Mouse (Mus musculus) hindbrain, postnatal 0 days (tissue): ENCODE measurements at regions not wholly inside any gene's neighbourhood (a gene's known extent, or its start where the extent isn't known, plus 50 kb on each side); places are given as distances from the start of the nearest gene placed in this dataset.

Experiments used
- ATAC-seq: fragments of 200-750 bp; cut with Nextera tagmentation; 2 replicates; pipeline ENCODE4 v1.8.0; 2017; ENCODE audit warnings: mild to moderate bottlenecking, moderate TSS enrichment, moderate library complexity
- DNase-seq: peaks from one replicate; pipeline ENCODE4 v3.0.0-alpha.2; 2015; ENCODE audit warnings: low spot score
- H3K27ac ChIP-seq: fragments of 300-500 bp; sonication (generic); 2 replicates; pipeline ENCODE4 v1.5.1; 2014; ENCODE audit warnings: mild to moderate bottlenecking
- H3K27me3 ChIP-seq: fragments of 300-500 bp; sonication (generic); 2 replicates; pipeline ENCODE4 v1.6.1; 2014; ENCODE audit warnings: low read length, mixed read lengths; ENCODE audit not compliant: insufficient read depth
- H3K36me3 ChIP-seq: fragments of 300-500 bp; sonication (generic); 2 replicates; pipeline ENCODE4 v1.6.1; 2014; ENCODE audit warnings: low read length, mixed read lengths; ENCODE audit not compliant: insufficient read depth
- H3K4me1 ChIP-seq: fragments of 300-500 bp; sonication (generic); 2 replicates; pipeline ENCODE4 v1.6.1; 2014; ENCODE audit warnings: antibody characterized with exemption, low read length, mixed read lengths; ENCODE audit not compliant: insufficient read depth
- H3K4me2 ChIP-seq: fragments of 300-500 bp; sonication (generic); 2 replicates; pipeline ENCODE4 v1.6.1; 2014; ENCODE audit warnings: low read depth, mild to moderate bottlenecking, low read length, moderate library complexity, mixed read lengths
- H3K4me3 ChIP-seq: fragments of 300-500 bp; sonication (generic); 2 replicates; pipeline ENCODE4 v1.5.1; 2014; ENCODE audit warnings: low read length
- H3K9ac ChIP-seq: fragments of 300-500 bp; sonication (generic); replicated peaks from 2 replicates; pipeline ENCODE4 v1.6.1; 2014; ENCODE audit warnings: mild to moderate bottlenecking, low read length, moderate library complexity, mixed read lengths
- H3K9me3 ChIP-seq: fragments of 300-500 bp; sonication (generic); 2 replicates; pipeline ENCODE4 v1.6.1; 2016; ENCODE audit warnings: low read length, mixed read lengths
- CTCF ChIP-seq: IDR thresholded peaks from 2 replicates; pipeline ENCODE4 v1.5.1; 2016; ENCODE audit warnings: antibody characterized with exemption, control low read depth, low read depth
- WGBS: fragments of 180-500 bp; shearing (Covaris S2); extraction: QIAGEN DNeasy Blood & Tissue Kit; methylation state at CpG from one replicate; pipeline ENCODE4 v1.1.7; 2014; 5-methylcytosine and 5-hydroxymethylcytosine counted together

- 98% methylated on average over 1 of the region's 1 CpGs for WGBS
- no peaks in the 10 kb centered on the region for H3K36me3 ChIP-seq
- no peak for TF ChIP-seq CTCF
- no peak overlapping the region for H3K4me2 ChIP-seq
- no peaks in the 10 kb centered on the region for H3K27me3 ChIP-seq
- H3K4me3 ChIP-seq: no peak overlapping the region
- no peak overlapping the region for H3K9ac ChIP-seq
- H3K4me1 ChIP-seq: no peaks in the 10 kb centered on the region
- ATAC-seq: no peak
- no peaks in the 10 kb centered on the region for H3K9me3 ChIP-seq
- H3K27ac ChIP-seq: no peak overlapping the region
- no peak for DNase-seq
Observed at GRCm38 (mm10) chr1:177647876-177648275, 81.7 kb upstream of the 1700016C15Rik start.

DNA sequence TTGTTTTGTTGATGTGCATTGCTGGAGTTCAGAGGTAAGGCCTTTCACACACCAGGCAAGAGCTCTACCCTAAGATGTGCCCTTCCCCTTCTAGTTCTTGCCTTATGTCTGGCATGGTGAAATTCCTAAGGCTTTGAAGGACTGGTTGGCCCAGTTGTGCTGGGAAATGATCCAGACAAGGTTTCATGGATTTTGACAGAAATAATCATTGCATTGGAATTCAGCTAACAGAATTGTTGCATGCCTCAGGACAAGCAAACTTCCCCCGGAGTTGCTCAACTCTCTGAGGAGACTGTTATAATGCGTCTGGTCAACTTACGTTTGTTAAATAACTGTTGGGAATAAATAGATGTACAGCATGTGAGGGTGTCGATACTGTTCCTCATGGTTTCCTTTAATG is 80.6 kb upstream of the 1700016C15Rik start:
- no peaks in the 10 kb centered on the region for H3K27me3 ChIP-seq
- no peaks in the 10 kb centered on the region for H3K36me3 ChIP-seq
- no peak for DNase-seq
- H3K4me2 ChIP-seq: no peak overlapping the region
- H3K9me3 ChIP-seq: no peaks in the 10 kb centered on the region
- no peak for ATAC-seq
- no peak overlapping the region for H3K4me3 ChIP-seq
- WGBS: 83% methylated on average over 4 of the region's 4 CpGs
- TF ChIP-seq CTCF: no peak
- no peaks in the 10 kb centered on the region for H3K4me1 ChIP-seq
- H3K9ac ChIP-seq: no peak overlapping the region
- H3K27ac ChIP-seq: no peak overlapping the region

DNA sequence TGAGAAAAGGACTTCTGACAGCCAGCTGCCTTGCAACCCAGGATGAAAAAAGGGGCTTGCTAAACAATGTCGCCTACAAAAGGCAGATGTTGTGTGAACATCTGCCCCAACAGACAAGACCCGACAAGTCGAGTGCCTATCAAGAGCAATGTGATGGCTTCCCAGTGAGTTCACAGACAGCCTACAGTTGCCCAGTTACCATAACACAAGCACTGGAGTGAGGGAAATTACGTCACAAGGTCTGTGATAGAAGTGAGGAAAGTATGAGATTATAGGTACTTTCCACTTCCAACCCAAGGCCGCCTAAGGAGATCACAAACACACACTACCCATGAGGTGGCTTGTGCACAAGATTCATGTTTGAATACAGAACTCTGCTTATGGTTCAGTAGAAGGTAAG is 78.4 kb upstream of the 1700016C15Rik start:
- ATAC-seq: no peak
- no peak overlapping the region for H3K27ac ChIP-seq
- no peak overlapping the region for H3K4me3 ChIP-seq
- H3K4me1 ChIP-seq: no peaks in the 10 kb centered on the region
- WGBS: 68% methylated on average over 5 of the region's 5 CpGs
- H3K27me3 ChIP-seq: no peaks in the 10 kb centered on the region
- no peaks in the 10 kb centered on the region for H3K9me3 ChIP-seq
- TF ChIP-seq CTCF: no peak
- H3K36me3 ChIP-seq: no peaks in the 10 kb centered on the region
- no peak overlapping the region for H3K9ac ChIP-seq
- no peak for DNase-seq
- H3K4me2 ChIP-seq: no peak overlapping the region

- TF ChIP-seq CTCF: no peak
- H3K9ac ChIP-seq: no peak overlapping the region
- peak; percentile 5 for DNase-seq
- no peaks in the 10 kb centered on the region for H3K4me1 ChIP-seq
- no peaks in the 10 kb centered on the region for H3K36me3 ChIP-seq
- H3K4me2 ChIP-seq: no peak overlapping the region
- WGBS: 56% methylated on average over 7 of the region's 7 CpGs
- no peak for ATAC-seq
- no peaks in the 10 kb centered on the region for H3K27me3 ChIP-seq
- no peak overlapping the region for H3K27ac ChIP-seq
- no peaks in the 10 kb centered on the region for H3K9me3 ChIP-seq
- H3K4me3 ChIP-seq: no peak overlapping the region
Observed at GRCm38 (mm10) chr1:177663163-177663562, 66.5 kb upstream of the 1700016C15Rik start.

GRCm38 (mm10) chr1:177667041-177667791 is 62.4 kb upstream of the 1700016C15Rik start:
- no peaks in the 10 kb centered on the region for H3K27me3 ChIP-seq
- no peaks in the 10 kb centered on the region for H3K9me3 ChIP-seq
- no peak overlapping the region for H3K4me2 ChIP-seq
- H3K9ac ChIP-seq: no peak overlapping the region
- DNase-seq (no peak), ATAC-seq (no peak)
- no peak for TF ChIP-seq CTCF
- WGBS: 90% methylated on average over 8 of the region's 8 CpGs
- no peaks in the 10 kb centered on the region for H3K36me3 ChIP-seq
- no peak overlapping the region for H3K4me3 ChIP-seq
- no peak overlapping the region for H3K27ac ChIP-seq
- H3K4me1 ChIP-seq: no peaks in the 10 kb centered on the region

DNA sequence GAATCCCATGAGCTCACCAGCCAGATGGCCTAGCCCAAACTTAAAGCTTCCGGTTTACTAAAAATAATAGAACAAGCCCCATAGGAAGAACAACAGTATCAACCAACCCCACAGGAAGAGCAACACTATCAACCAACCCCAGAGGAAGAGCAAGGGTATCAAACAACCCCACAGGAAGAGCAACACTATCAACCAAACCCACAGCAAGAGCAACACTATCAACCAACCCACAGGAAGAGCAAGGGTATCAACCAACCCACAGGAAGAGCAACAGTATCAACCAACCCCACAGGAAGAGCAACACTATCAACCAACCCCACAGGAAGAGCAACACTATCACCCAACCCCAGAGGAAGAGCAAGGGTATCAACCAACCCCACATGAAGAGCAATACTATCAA is 59.0 kb upstream of the 1700016C15Rik start:
- Histone ChIP-seq H3K4me1 (no peaks in the 10 kb centered on the region), H3K9ac (no peak overlapping the region), H3K27ac (no peak overlapping the region), H3K27me3 (no peaks in the 10 kb centered on the region), H3K4me2 (no peak overlapping the region), H3K36me3 (no peaks in the 10 kb centered on the region), H3K9me3 (no peaks in the 10 kb centered on the region), H3K4me3 (no peak overlapping the region)
- no peak for TF ChIP-seq CTCF
- ATAC-seq (no peak), DNase-seq (no peak)
- WGBS: 84% methylated on average over 1 of the region's 1 CpGs

DNA sequence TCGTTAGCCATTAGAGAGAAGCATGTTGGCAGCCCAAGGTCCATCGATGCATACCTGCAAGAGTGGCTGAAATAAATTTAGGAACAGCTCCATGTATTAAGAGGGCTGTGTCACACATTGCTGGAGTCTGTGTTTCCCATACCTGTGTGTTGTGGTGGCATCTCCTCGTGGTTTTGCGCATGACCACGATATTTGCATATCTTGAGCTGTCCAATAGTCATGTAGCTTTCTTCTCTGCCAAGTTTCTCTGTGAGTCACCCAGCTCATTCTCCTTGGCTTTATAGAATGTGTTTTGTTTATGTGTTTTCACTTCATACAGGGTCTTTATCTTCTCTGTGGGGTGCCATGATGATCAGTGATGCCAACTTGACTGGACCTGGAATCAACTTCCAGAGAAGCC is 53.0 kb upstream of the 1700016C15Rik start:
- no peaks in the 10 kb centered on the region for H3K4me1 ChIP-seq
- TF ChIP-seq CTCF: no peak
- no peak overlapping the region for H3K9ac ChIP-seq
- no peak overlapping the region for H3K4me2 ChIP-seq
- 93% methylated on average over 5 of the region's 5 CpGs for WGBS
- no peak overlapping the region for H3K27ac ChIP-seq
- no peaks in the 10 kb centered on the region for H3K36me3 ChIP-seq
- no peak for ATAC-seq
- H3K4me3 ChIP-seq: no peak overlapping the region
- H3K27me3 ChIP-seq: no peaks in the 10 kb centered on the region
- no peak for DNase-seq
- H3K9me3 ChIP-seq: no peaks in the 10 kb centered on the region
